Mouse (Mus musculus) midbrain, embryonic 11.5 days (tissue): ENCODE data around the gene Pde12. TPM values are rescaled to one million over a fixed set of nuclear protein-coding genes. Genes with fewer than 3 reads are reported as not detected.

Experiments used
- ATAC-seq: fragments of 200-750 bp; cut with Nextera tagmentation; 2 replicates; pipeline ENCODE4 v1.8.0; 2017; ENCODE audit warnings: moderate TSS enrichment, moderate library complexity; ENCODE audit not compliant: low FRiP score
- DNase-seq: peaks from one replicate; pipeline ENCODE4 v3.0.0; 2015; ENCODE audit warnings: low spot score; ENCODE audit errors: missing footprints
- H3K27ac ChIP-seq: fragments of 300-500 bp; sonication (generic); 2 replicates; pipeline ENCODE4 v1.5.1; 2014; ENCODE audit warnings: low read depth, low read length
- H3K27me3 ChIP-seq: fragments of 300-500 bp; sonication (generic); 2 replicates; pipeline ENCODE4 v1.6.1; 2014; ENCODE audit warnings: mild to moderate bottlenecking, low read length, moderate library complexity, mixed read lengths; ENCODE audit not compliant: control insufficient read depth, insufficient read depth
- H3K36me3 ChIP-seq: fragments of 300-500 bp; sonication (generic); 2 replicates; pipeline ENCODE4 v1.6.1; 2014; ENCODE audit warnings: mild to moderate bottlenecking, low read length, moderate library complexity, mixed read lengths; ENCODE audit not compliant: control insufficient read depth, insufficient read depth
- H3K4me1 ChIP-seq: fragments of 300-500 bp; sonication (generic); 2 replicates; pipeline ENCODE4 v1.6.1; 2014; ENCODE audit warnings: low read length; ENCODE audit not compliant: control insufficient read depth, insufficient read depth
- H3K4me2 ChIP-seq: fragments of 300-500 bp; sonication (generic); 2 replicates; pipeline ENCODE4 v1.6.1; 2014; ENCODE audit warnings: mild to moderate bottlenecking, moderate library complexity
- H3K4me3 ChIP-seq: fragments of 300-500 bp; sonication (generic); 2 replicates; pipeline ENCODE4 v1.5.1; 2014; ENCODE audit warnings: low read depth, low read length
- H3K9ac ChIP-seq: fragments of 300-500 bp; sonication (generic); 2 replicates; pipeline ENCODE4 v1.6.1; 2014; ENCODE audit warnings: low read length
- H3K9me3 ChIP-seq: fragments of 300-500 bp; sonication (generic); 2 replicates; pipeline ENCODE4 v1.6.1; 2016; ENCODE audit warnings: low read length; ENCODE audit not compliant: control insufficient read depth
- WGBS: fragments of 180-500 bp; shearing (Covaris S2); extraction: QIAGEN DNeasy Blood & Tissue Kit; methylation state at CpG from one replicate; pipeline ENCODE4 v1.1.7; 2014; 5-methylcytosine and 5-hydroxymethylcytosine counted together
- polyA plus RNA-seq: library from polyadenylated mRNA; unstranded; fragments of >200 nt; fragmentation: Nextera tagmentation; extraction: Ambion mirVana; gene quantifications from 2 replicates; pipeline ENCODE4 v1.2.1, GENCODE M21; 2014

The Pde12 gene
- polyA plus RNA-seq, 1 experiment from 2014 or later = 12.4 TPM

GRCm38 (mm10) chr14:26651901-26652300 is 17.8 kb downstream of the Pde12 start:
- Histone ChIP-seq H3K4me1 (no peaks in the 10 kb centered on the region), H3K27ac (no peak overlapping the region), H3K27me3 (no peaks in the 10 kb centered on the region), H3K4me3 (no peak overlapping the region), H3K9ac (no peak overlapping the region), H3K4me2 (no peak overlapping the region), H3K36me3 (peaks cover 11% of the 10 kb centered on the region; the same call in 1 of the 2 replicates), H3K9me3 (no peaks in the 10 kb centered on the region)
- ATAC-seq = no peak
- DNase-seq = no peak

GRCm38 (mm10) chr14:26647811-26648210 is 21.9 kb downstream of the Pde12 start:
- Histone ChIP-seq H3K36me3 (peaks cover 2% of the 10 kb centered on the region; the same call in 1 of the 2 replicates), H3K9me3 (no peaks in the 10 kb centered on the region), H3K4me1 (peaks cover 5% of the 10 kb centered on the region; the same call in 1 of the 2 replicates), H3K27ac (no peak overlapping the region), H3K27me3 (no peaks in the 10 kb centered on the region), H3K4me2 (no peak overlapping the region), H3K9ac (no peak overlapping the region), H3K4me3 (no peak overlapping the region)
- 91% methylated on average over 2 of the region's 2 CpGs for WGBS
- DNase-seq = no peak
- ATAC-seq = no peak

DNA sequence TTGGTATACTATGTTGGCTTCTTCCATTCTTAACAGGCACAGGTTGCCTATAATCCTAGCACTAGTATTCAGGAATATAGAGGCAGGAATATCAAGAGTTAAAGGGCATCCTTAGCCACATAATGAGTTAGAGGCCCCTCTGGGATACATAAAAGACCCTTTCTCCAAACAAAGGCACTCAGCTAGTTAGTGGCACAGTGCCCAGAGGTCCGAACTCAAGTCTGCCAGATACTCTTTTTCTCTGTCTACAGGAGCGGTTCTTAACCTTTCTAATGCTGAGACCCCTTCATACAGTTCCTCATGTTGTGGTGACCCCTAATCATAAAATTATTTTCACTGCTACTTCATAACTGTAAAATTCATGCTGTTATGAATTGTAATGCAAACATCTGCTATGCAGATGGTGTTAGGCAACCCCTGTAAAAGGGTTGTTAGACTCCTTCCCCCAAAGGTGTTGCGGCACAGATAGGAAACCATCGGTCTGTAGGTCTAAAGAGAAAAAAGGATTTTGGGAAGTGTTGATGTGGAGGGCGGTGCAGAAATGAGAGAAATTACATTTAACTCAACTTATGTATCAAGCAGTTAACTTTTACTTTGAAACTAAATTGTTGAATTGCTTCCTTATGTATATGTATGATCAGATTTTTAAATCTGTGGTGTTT is 23.6 kb downstream of the Pde12 start:
- DNase-seq (no peak), ATAC-seq (no peak)
- H3K9me3 ChIP-seq = no peaks in the 10 kb centered on the region
- H3K27me3 ChIP-seq = no peaks in the 10 kb centered on the region
- no peak overlapping the region for H3K9ac ChIP-seq
- no peak overlapping the region for H3K27ac ChIP-seq
- no peak overlapping the region for H3K4me3 ChIP-seq
- peaks cover 1% of the 10 kb centered on the region; the same call in 1 of the 2 replicates for H3K36me3 ChIP-seq
- H3K4me2 ChIP-seq = no peak overlapping the region
- peaks cover 5% of the 10 kb centered on the region; the same call in 1 of the 2 replicates for H3K4me1 ChIP-seq
- WGBS = 83% methylated on average over 5 of the region's 5 CpGs

DNA sequence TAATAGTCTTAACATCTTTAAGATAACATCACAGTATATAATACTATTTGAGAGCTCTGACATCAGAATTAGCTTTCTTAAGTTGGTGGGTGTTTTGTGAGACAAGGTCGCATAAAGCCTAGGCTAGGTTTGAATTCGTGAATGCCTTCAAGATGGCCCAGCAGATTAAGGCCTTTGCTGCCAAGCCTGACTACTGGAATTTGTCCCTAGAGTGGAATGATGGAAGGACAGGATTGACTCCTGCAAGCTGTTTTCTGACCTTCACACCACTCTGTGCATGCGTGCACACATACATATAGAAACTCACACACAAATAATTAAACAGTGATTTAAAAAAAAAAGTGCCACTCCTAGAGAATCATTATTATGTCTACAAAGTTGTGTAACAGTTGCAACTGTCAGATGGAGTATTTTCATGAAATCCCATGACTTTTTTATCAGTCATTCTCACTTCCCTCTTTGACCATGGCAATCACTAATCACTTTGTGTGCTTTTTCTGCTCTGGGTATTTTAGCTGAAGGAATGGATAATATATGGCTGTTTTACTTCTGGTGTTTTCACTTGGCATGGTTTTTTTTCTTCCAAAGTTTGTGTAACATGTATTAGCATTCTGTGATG is 26.6 kb downstream of the Pde12 start:
- Histone ChIP-seq H3K27ac (no peak overlapping the region), H3K4me2 (no peak overlapping the region), H3K27me3 (no peaks in the 10 kb centered on the region), H3K9ac (no peak overlapping the region), H3K4me1 (peaks cover 11% of the 10 kb centered on the region; the same call in 1 of the 2 replicates), H3K9me3 (no peaks in the 10 kb centered on the region), H3K4me3 (no peak overlapping the region), H3K36me3 (no peaks in the 10 kb centered on the region; the same call in 1 of the 2 replicates)
- WGBS = 77% methylated on average over 3 of the region's 3 CpGs
- DNase-seq (no peak), ATAC-seq (no peak)

- no peaks in the 10 kb centered on the region for H3K9me3 ChIP-seq
- H3K9ac ChIP-seq = peak overlapping the region; percentile 49
- ATAC-seq (no peak), DNase-seq (no peak)
- H3K4me1 ChIP-seq = peaks cover 10% of the 10 kb centered on the region; the same call in 1 of the 2 replicates
- H3K27ac ChIP-seq = no peak overlapping the region
- H3K4me2 ChIP-seq = peak overlapping the region; percentile 85
- H3K36me3 ChIP-seq = no peaks in the 10 kb centered on the region
- H3K4me3 ChIP-seq = peak overlapping the region; percentile 94
- 61% methylated on average over 2 of the region's 2 CpGs for WGBS
- no peaks in the 10 kb centered on the region for H3K27me3 ChIP-seq
These were observed 29.7 kb downstream of the Pde12 start for GRCm38 (mm10) chr14:26639961-26640360.

- H3K4me3 ChIP-seq = peak overlapping the region; percentile 94
- 12% methylated on average over 11 of the region's 11 CpGs for WGBS
- H3K4me1 ChIP-seq = peaks cover 10% of the 10 kb centered on the region; the same call in 1 of the 2 replicates
- no peaks in the 10 kb centered on the region for H3K27me3 ChIP-seq
- no peak overlapping the region for H3K27ac ChIP-seq
- H3K9me3 ChIP-seq = no peaks in the 10 kb centered on the region
- ATAC-seq (no peak), DNase-seq (peak; percentile 91)
- H3K36me3 ChIP-seq = no peaks in the 10 kb centered on the region
- H3K9ac ChIP-seq = peak overlapping the region; percentile 96
- H3K4me2 ChIP-seq = peak overlapping the region; percentile 85
These were observed 30.4 kb downstream of the Pde12 start for GRCm38 (mm10) chr14:26639251-26639650.

- H3K27me3 ChIP-seq = no peaks in the 10 kb centered on the region
- peak overlapping the region; percentile 85 for H3K4me2 ChIP-seq
- H3K36me3 ChIP-seq = no peaks in the 10 kb centered on the region
- H3K9ac ChIP-seq = peak overlapping the region; percentile 96
- no peaks in the 10 kb centered on the region for H3K9me3 ChIP-seq
- H3K27ac ChIP-seq = peak overlapping the region; percentile 92
- DNase-seq (no peak), ATAC-seq (peak; percentile 34)
- peaks cover 10% of the 10 kb centered on the region; the same call in 1 of the 2 replicates for H3K4me1 ChIP-seq
- 0% methylated on average over 16 of the region's 16 CpGs for WGBS
- peak overlapping the region; percentile 94 for H3K4me3 ChIP-seq
These were observed 31.0 kb downstream of the Pde12 start for GRCm38 (mm10) chr14:26638708-26639084.

- Histone ChIP-seq H3K9me3 (no peaks in the 10 kb centered on the region), H3K4me1 (peaks cover 10% of the 10 kb centered on the region; the same call in 1 of the 2 replicates), H3K27me3 (no peaks in the 10 kb centered on the region), H3K27ac (peak within 1 kb of the TSS; percentile 92), H3K9ac (peak within 1 kb of the TSS; percentile 96), H3K4me3 (peak within 1 kb of the TSS; percentile 94), H3K4me2 (peak within 1 kb of the TSS; percentile 85), H3K36me3 (no peaks in the 10 kb centered on the region)
- under 1% methylated on average over 83 of the region's 83 CpGs for WGBS
- ATAC-seq (peak; percentile 98), DNase-seq (peak; percentile 100)
These were observed 31.6 kb downstream of the Pde12 start, which contains the start of gene Arf4 for GRCm38 (mm10) chr14:26637851-26638707. Gene Arf4 (plus strand): TSS chr14:26638074.
